Mouse (Mus musculus) retina, postnatal 1 day (tissue): ENCODE measurements around the gene Tunar.

Experiments used
- DNase-seq: peaks from one replicate; pipeline ENCODE4 v3.0.0-alpha.2; 2012

Gene Tunar

GRCm38 (mm10) chr12:105333570-105333969 lies at the start of gene Tunar:
Gene Tunar (plus strand): TSS chr12:105333870.
- no peak for DNase-seq

GRCm38 (mm10) chr12:105312571-105313035 lies 21.1 kb upstream of the Tunar start:
- peak; percentile 67 for DNase-seq

GRCm38 (mm10) chr12:105314328-105314727 lies 19.3 kb upstream of the Tunar start:
- no peak for DNase-seq

GRCm38 (mm10) chr12:105322160-105322559 lies 11.5 kb upstream of the Tunar start:
- DNase-seq, result peak; percentile 60

- DNase-seq, result no peak
Observed at GRCm38 (mm10) chr12:105327051-105327450, 6.6 kb upstream of the Tunar start.

GRCm38 (mm10) chr12:105328396-105328795 lies 5.3 kb upstream of the Tunar start:
- no peak for DNase-seq

- no peak for DNase-seq
Observed at GRCm38 (mm10) chr12:105336094-105336420, 2.4 kb downstream of the Tunar start.

- DNase-seq, result peak; percentile 91
Observed at GRCm38 (mm10) chr12:105336421-105337289, 3.0 kb downstream of the Tunar start.

- DNase-seq, result no peak
Observed at GRCm38 (mm10) chr12:105337290-105338005, 3.8 kb downstream of the Tunar start.

GRCm38 (mm10) chr12:105338256-105338977 lies 4.7 kb downstream of the Tunar start:
- DNase-seq, result no peak

- DNase-seq, result no peak
Observed at GRCm38 (mm10) chr12:105341523-105341922, 7.9 kb downstream of the Tunar start.

- DNase-seq, result no peak
Observed at GRCm38 (mm10) chr12:105344460-105344859, 10.8 kb downstream of the Tunar start.

GRCm38 (mm10) chr12:105346861-105347260 lies 13.2 kb downstream of the Tunar start:
- DNase-seq, result no peak

GRCm38 (mm10) chr12:105347261-105347660 lies 13.6 kb downstream of the Tunar start:
- no peak for DNase-seq

- DNase-seq, result no peak
Observed at GRCm38 (mm10) chr12:105354266-105354665, 20.6 kb downstream of the Tunar start.

GRCm38 (mm10) chr12:105354772-105355171 lies 21.1 kb downstream of the Tunar start:
- DNase-seq, result no peak

GRCm38 (mm10) chr12:105356781-105357180 lies 23.1 kb downstream of the Tunar start:
- DNase-seq, result no peak

- DNase-seq, result no peak
Observed at GRCm38 (mm10) chr12:105363648-105364047, 30.0 kb downstream of the Tunar start.

- DNase-seq, result peak; percentile 26
Observed at GRCm38 (mm10) chr12:105374564-105374963, 40.9 kb downstream of the Tunar start.

GRCm38 (mm10) chr12:105376976-105377375 lies 43.3 kb downstream of the Tunar start:
- peak; percentile 30 for DNase-seq

GRCm38 (mm10) chr12:105382733-105383132 lies 49.1 kb downstream of the Tunar start:
- no peak for DNase-seq

GRCm38 (mm10) chr12:105394671-105395070 lies 61.0 kb downstream of the Tunar start:
- no peak for DNase-seq

GRCm38 (mm10) chr12:105398172-105398571 lies 64.5 kb downstream of the Tunar start:
- peak; percentile 44 for DNase-seq
